Mouse (Mus musculus): Measurements from ENCODE around the gene Rtl8a. TPM values are rescaled to one million over a fixed set of nuclear protein-coding genes. Genes with fewer than 3 reads are reported as not detected.
A peak's percentile ranks its signal among the peaks of the same experiment; 100 is the strongest.
"Not testable (repeated sequence)": the region's sequence is repeated elsewhere in the genome, so short reads cannot be mapped to it uniquely, and the experiment has no call there.

The Rtl8a gene
- polyA plus RNA-seq, 1 experiment from 2014 or later: 97.1 TPM

GRCm38 (mm10) chrX:53670294-53670693 is 26.8 kb upstream of the Rtl8a start, which contains the start of gene Rtl8b:
Rtl8b (minus strand) TSS chrX:53670408.
- H3K9ac ChIP-seq (ENCODE audit: low read depth, low read length): no peak within 1 kb of the TSS
- no peak for TF ChIP-seq CTCF (IDR thresholded peaks at IDR 0.05; ENCODE audit: low read depth)
- peak; percentile 93 for DNase-seq (ENCODE audit: low spot score)
- no peaks in the 10 kb centered on the region for H3K27me3 ChIP-seq (ENCODE audit: insufficient read depth, low read length)
- no peaks in the 10 kb centered on the region for H3K4me1 ChIP-seq (replicated peaks; ENCODE audit: insufficient read depth, low read length)
- H3K4me3 ChIP-seq (replicated peaks; ENCODE audit: low read depth, low read length): peak within 1 kb of the TSS; percentile 17; the same call in 1 of the 2 replicates
- no peaks in the 10 kb centered on the region for H3K9me3 ChIP-seq (replicated peaks; ENCODE audit: low read length)
- 27% methylated on average over 12 of the region's 15 CpGs for WGBS
- peak; percentile 92 for ATAC-seq (replicated peaks; ENCODE audit: low FRiP score, low read depth)
- H3K4me2 ChIP-seq (ENCODE audit: low read length): peak within 1 kb of the TSS; percentile 37
- H3K36me3 ChIP-seq (ENCODE audit: insufficient read depth, low read length): no peaks in the 10 kb centered on the region
- H3K27ac ChIP-seq: no peak within 1 kb of the TSS; the same call in 1 of the 2 replicates

DNA sequence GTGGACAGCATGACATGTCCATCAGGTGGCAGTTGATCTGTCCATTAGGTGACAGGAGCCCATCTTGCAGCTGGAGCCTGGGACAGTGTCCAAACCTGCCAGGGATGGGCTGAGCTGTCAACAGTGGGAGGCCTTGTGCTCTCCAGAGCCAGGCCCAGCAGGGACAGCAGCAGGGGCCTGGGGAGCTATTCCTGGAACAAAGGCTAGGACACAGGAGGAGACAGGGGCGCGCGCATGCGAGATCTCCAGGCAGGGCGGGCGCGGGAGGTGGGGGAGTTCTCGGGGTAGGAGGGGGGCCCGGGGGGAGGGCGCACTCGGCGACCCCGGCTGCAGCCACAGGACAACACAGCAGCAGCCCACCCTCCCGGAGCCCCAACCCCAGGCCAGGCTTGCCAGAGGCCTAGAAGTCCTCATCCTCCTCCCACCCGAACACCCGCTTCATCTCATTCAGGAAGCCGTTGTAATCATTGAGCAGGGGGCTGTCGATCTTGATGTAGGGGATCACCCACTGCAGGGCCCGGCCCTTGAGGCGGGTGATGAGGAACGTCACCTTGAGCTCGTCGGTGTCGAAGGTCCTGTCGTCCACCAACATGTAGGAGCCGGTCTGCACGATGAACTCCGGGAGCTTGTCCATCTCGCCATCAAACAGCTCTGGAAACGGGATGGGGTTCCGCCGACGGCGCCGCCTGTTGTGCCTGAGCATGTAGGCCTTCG is 26.2 kb upstream of the Rtl8a start:
- WGBS: no CpG with 5 or more reads among the region's 36 CpGs

GRCm38 (mm10) chrX:53652917-53653316 is 9.4 kb upstream of the Rtl8a start:
- WGBS: 61% methylated on average over 4 of the region's 4 CpGs
- H3K9ac ChIP-seq (ENCODE audit: low read depth, low read length); H3K27me3 ChIP-seq (ENCODE audit: insufficient read depth, low read length); H3K9me3 ChIP-seq (replicated peaks; ENCODE audit: low read length); DNase-seq (ENCODE audit: low spot score); H3K4me1 ChIP-seq (replicated peaks; ENCODE audit: insufficient read depth, low read length); ATAC-seq (replicated peaks; ENCODE audit: low FRiP score, low read depth); H3K4me3 ChIP-seq (replicated peaks; ENCODE audit: low read depth, low read length); H3K36me3 ChIP-seq (ENCODE audit: insufficient read depth, low read length); H3K4me2 ChIP-seq (ENCODE audit: low read length); H3K27ac ChIP-seq: not testable (repeated sequence)

More for the DNA sequence above, 26.2 kb upstream of the Rtl8a start:
- peak overlapping the region; percentile 17; the same call in 1 of the 2 replicates for H3K4me3 ChIP-seq (replicated peaks; ENCODE audit: low read depth, low read length)
- ATAC-seq (replicated peaks; ENCODE audit: low FRiP score, low read depth): peak; percentile 62
- not testable (repeated sequence) for H3K27me3 ChIP-seq (ENCODE audit: insufficient read depth, low read length); H3K9me3 ChIP-seq (replicated peaks; ENCODE audit: low read length); DNase-seq (ENCODE audit: low spot score); H3K27ac ChIP-seq; H3K36me3 ChIP-seq (ENCODE audit: insufficient read depth, low read length); H3K4me2 ChIP-seq (ENCODE audit: low read length); H3K9ac ChIP-seq (ENCODE audit: low read depth, low read length); H3K4me1 ChIP-seq (replicated peaks; ENCODE audit: insufficient read depth, low read length)

GRCm38 (mm10) chrX:53645885-53646284 is 2.4 kb upstream of the Rtl8a start:
- Histone ChIP-seq H3K27ac (no peak overlapping the region), H3K4me1 (replicated peaks; ENCODE audit: insufficient read depth, low read length) (no peaks in the 10 kb centered on the region), H3K9ac (ENCODE audit: low read depth, low read length) (no peak overlapping the region), H3K4me2 (ENCODE audit: low read length) (no peak overlapping the region), H3K9me3 (replicated peaks; ENCODE audit: low read length) (no peaks in the 10 kb centered on the region), H3K4me3 (replicated peaks; ENCODE audit: low read depth, low read length) (no peak overlapping the region), H3K36me3 (ENCODE audit: insufficient read depth, low read length) (no peaks in the 10 kb centered on the region), H3K27me3 (ENCODE audit: insufficient read depth, low read length) (no peaks in the 10 kb centered on the region)
- DNase-seq (ENCODE audit: low spot score) (peak; percentile 1), ATAC-seq (replicated peaks; ENCODE audit: low FRiP score, low read depth) (no peak)
- 75% methylated on average over 6 of the region's 6 CpGs for WGBS
- no peak for TF ChIP-seq CTCF (IDR thresholded peaks at IDR 0.05; ENCODE audit: low read depth)

- H3K4me2 ChIP-seq (ENCODE audit: low read length): peak overlapping the region; percentile 25; the same call in 1 of the 2 replicates
- not testable (repeated sequence) for ATAC-seq (replicated peaks; ENCODE audit: low FRiP score, low read depth)
Observed at GRCm38 (mm10) chrX:53642604-53642979, 890 bp downstream of the Rtl8a start.

DNA sequence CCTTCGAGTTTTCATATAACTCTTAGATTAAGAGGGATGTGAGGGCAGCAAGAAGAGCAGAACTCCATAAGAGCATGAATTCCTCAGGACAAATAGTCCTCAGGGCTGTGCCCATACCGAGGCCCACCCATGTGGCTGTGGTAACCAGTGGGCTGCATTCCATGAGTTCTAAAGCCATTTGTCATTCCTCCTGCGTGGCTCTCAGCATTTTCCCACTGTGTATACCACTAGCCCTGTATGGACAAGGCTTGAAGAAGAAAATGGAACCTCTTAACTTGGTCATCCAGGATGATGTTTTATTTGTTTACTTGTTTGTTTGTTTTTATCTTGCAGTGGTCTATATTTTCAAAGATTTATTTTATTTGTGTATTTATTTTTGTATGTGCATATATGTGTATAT is 5.4 kb downstream of the Rtl8a start:
- not testable (repeated sequence) for H3K27ac ChIP-seq; H3K27me3 ChIP-seq (ENCODE audit: insufficient read depth, low read length); ATAC-seq (replicated peaks; ENCODE audit: low FRiP score, low read depth); H3K4me3 ChIP-seq (replicated peaks; ENCODE audit: low read depth, low read length); H3K4me2 ChIP-seq (ENCODE audit: low read length); H3K9ac ChIP-seq (ENCODE audit: low read depth, low read length); H3K4me1 ChIP-seq (replicated peaks; ENCODE audit: insufficient read depth, low read length); DNase-seq (ENCODE audit: low spot score); H3K9me3 ChIP-seq (replicated peaks; ENCODE audit: low read length); H3K36me3 ChIP-seq (ENCODE audit: insufficient read depth, low read length)
- WGBS: 66% methylated on average over 3 of the region's 3 CpGs

More at GRCm38 (mm10) chrX:53642604-53642979, 890 bp downstream of the Rtl8a start:
- not testable (repeated sequence) for H3K27ac ChIP-seq; H3K36me3 ChIP-seq (ENCODE audit: insufficient read depth, low read length); H3K4me1 ChIP-seq (replicated peaks; ENCODE audit: insufficient read depth, low read length); DNase-seq (ENCODE audit: low spot score); H3K9ac ChIP-seq (ENCODE audit: low read depth, low read length); H3K4me3 ChIP-seq (replicated peaks; ENCODE audit: low read depth, low read length); H3K9me3 ChIP-seq (replicated peaks; ENCODE audit: low read length); H3K27me3 ChIP-seq (ENCODE audit: insufficient read depth, low read length)
- WGBS: 28% methylated on average over 4 of the region's 4 CpGs

- not testable (repeated sequence) for H3K36me3 ChIP-seq (ENCODE audit: insufficient read depth, low read length); ATAC-seq (replicated peaks; ENCODE audit: low FRiP score, low read depth); H3K27me3 ChIP-seq (ENCODE audit: insufficient read depth, low read length); H3K27ac ChIP-seq; H3K4me3 ChIP-seq (replicated peaks; ENCODE audit: low read depth, low read length); H3K4me1 ChIP-seq (replicated peaks; ENCODE audit: insufficient read depth, low read length); H3K4me2 ChIP-seq (ENCODE audit: low read length); H3K9ac ChIP-seq (ENCODE audit: low read depth, low read length); H3K9me3 ChIP-seq (replicated peaks; ENCODE audit: low read length); DNase-seq (ENCODE audit: low spot score)
Observed at GRCm38 (mm10) chrX:53611395-53611794, 32.1 kb downstream of the Rtl8a start.

All from kidney, postnatal 0 days (tissue).